ENCODE assay signal across 1 mouse cellular context in genomic region chr11:87444056-87444455, GRCm38 (mm10). TPM values are rescaled to one million over a fixed set of nuclear protein-coding genes. Genes with fewer than 3 reads are reported as not detected.
"Had no signal": no experiment of that assay in that cellular context is flagged by ENCODE, and none has a peak within 500 bp of the region (broad histone marks: within the 10 kb centered on the region; RNA-seq: fewer than 3 reads in every experiment).

No protein-coding gene starts in this region.

RNA-seq across cellular contexts. Expression of gene Tex14, which starts 39.2 kb away (rescaled TPM):
- polyA plus RNA-seq: stomach, embryonic 14.5 days had no signal
